Mouse (Mus musculus): ENCODE measurements around the gene Rab3il1.

DNA sequence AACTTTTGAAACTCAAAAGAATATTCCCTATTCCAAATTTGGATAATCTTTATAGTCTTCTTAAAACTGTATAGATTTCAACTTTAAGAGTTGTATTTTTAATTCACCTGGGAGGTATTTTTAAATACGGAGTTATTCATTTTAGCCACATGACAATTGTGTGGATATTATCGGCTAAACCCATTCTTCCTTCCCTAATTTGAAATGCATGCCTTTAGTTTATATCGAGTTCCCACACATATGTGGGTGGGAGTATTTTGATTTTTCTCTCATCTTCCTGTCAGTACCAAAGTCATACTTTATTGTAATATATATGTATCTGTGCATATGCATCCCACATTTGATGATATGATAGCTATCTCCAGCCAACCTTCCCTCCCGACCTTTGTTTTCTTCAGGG lies 21.2 kb upstream of the Rab3il1 start, which contains the start of gene Fth1:
- no peak for TF ChIP-seq CTCF (IDR thresholded peaks at IDR 0.05; ENCODE audit: insufficient read depth, low read length)
- TF ChIP-seq POLR2A (IDR thresholded peaks at IDR 0.05; ENCODE audit: borderline replicate concordance, extremely low read depth, low read depth, low read length): no peak
